Mouse (Mus musculus) left cerebral cortex, postnatal 10 days (tissue): ENCODE results near the gene Vat1. TPM values are rescaled to one million over a fixed set of nuclear protein-coding genes. Genes with fewer than 3 reads are reported as not detected.
"Not testable (repeated sequence)": the region's sequence is repeated elsewhere in the genome, so short reads cannot be mapped to it uniquely, and the experiment has no call there.

Experiments used
- DNase-seq, 2 experiments: peaks; one replicate each; pipeline ENCODE4 v3.0.0; 2021 to 2022; ENCODE audit warnings: low spot score in 2 of 2, mixed read lengths in 1 of 2; ENCODE audit errors: extremely low spot score in 1 of 2
- intact Hi-C: fragments of 180-260 bp; cut with DNase I; formaldehyde crosslinking; loops from one replicate; pipeline ENCODE4 v1.15.1; 2025
- total RNA-seq, 2 experiments: library from RNA; stranded (reverse); gene quantifications; 2 replicates each; pipeline ENCODE4 v1.2.3; 2021

Vat1 gene
- total RNA-seq, 2 experiments from 2014 or later = 50.3 to 54.3 TPM

DNA sequence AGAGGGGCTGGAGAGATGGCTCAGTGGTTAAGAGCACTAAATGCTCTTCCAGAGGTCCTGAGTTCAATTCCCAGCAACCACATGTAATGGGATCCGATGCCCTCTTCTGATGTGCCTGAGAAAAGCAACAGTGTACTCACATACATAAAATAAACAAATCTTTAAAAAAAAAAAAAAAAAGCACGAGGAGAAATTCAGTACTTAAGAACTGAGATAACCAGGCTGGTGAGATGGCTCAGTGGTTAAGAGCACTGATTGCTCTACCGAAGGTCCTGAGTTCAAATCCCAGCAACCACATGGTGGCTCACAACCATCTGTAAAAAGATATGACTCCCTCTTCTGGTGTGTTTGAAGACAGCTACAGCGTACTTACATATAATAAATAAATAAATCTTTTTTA, 16.4 kb downstream of the Vat1 start:
- intact Hi-C loops, DNase-seq: not testable (repeated sequence)

DNA sequence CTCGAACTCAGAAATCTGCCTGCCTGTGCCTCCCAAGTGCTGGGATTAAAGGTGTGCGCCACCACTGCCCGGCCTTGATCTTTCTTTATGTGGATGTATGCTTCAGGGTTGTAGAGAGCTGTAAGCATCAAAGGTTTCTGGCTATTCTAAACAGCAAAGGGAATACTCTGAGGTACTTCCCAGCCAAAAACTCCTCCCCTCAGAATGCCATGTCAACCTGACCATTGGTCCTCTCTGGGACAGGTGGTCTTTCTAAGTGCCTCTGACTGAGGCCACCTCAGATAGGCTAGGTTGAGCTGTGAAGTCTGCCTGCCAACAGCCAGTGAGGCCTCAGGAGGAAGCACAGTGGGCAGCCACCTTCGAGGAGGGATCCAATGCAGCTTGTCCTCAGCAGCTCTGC, 17.1 kb downstream of the Vat1 start:
- intact Hi-C loops = no loop called here
- DNase-seq = no peak

DNA sequence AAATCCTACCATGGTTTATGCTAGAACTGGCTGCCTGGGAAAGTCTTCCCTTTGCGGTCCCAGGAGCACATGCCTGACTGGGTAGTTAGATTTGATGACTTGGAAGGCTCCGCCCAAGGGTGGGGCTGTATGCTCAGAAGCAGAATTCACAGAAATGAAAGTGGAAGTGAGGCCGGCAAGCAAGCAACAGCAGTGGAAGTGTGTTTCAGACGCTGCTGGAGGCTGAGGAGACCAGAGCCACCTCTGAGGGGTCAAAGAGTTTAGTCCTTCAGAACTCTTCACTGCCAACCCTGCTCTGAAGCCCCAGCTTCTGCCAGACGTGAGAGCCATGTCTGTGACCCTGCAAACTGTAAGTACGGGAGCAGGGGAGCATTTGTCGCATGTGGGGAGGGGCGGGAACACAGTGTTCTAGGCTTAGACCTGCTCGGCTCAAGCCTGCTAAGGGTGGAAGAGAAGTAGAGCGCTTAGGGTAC, 17.7 kb downstream of the Vat1 start, which contains the start of gene Ifi35:
Gene Ifi35, plus strand, starts transcription at position 134 of the 473 bp plus-strand sequence.
- intact Hi-C loops = no loop called here
- peak in 1 of 2 experiments; percentile 79 for DNase-seq

- intact Hi-C loops = no loop called here
- no peak for DNase-seq
Observed at GRCm38 (mm10) chr11:101447786-101448185, 18.2 kb downstream of the Vat1 start.

DNA sequence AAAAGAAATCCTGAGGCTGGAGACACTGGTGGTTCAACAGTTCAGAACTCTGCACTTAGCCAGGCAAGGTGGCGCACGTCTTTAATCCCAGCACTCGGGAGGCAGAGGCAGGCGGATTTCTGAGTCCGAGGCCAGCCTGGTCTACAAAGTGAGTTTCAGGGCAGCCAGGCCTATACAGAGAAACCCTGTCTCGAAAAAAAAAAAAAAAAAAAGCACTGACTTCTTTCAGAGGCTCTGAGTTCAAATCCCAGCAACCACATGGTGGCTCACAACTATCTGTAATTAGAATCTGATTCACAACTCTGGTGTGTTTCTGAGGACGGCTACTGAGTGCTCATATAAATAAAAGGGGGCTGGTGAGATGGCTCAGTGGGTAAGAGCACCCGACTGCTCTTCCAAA, 19.2 kb downstream of the Vat1 start:
- intact Hi-C loops, DNase-seq: not testable (repeated sequence)

DNA sequence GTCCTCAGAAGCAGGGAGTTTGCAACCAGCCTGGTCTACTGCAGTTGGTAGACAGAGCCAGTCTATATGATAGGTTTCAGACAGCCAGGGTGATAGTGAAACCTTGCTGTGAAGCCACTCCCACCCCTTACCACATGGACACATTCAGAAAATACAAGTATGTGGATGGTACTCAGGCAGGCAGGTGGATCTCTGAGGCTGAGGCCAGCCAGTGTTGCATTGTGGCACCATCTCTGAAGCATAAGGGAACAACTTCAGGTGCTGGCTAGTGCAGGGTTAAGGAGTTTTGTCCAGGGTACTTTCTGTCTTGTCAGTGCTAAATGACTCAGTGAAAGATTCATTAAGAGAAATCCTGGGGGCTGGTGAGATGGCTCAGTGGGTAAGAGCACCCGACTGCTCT, 19.7 kb downstream of the Vat1 start:
- no peak for DNase-seq
- intact Hi-C loops = no loop called here

- DNase-seq = no peak
- intact Hi-C loops = no loop called here
Observed at GRCm38 (mm10) chr11:101442760-101443159, 23.3 kb downstream of the Vat1 start.

DNA sequence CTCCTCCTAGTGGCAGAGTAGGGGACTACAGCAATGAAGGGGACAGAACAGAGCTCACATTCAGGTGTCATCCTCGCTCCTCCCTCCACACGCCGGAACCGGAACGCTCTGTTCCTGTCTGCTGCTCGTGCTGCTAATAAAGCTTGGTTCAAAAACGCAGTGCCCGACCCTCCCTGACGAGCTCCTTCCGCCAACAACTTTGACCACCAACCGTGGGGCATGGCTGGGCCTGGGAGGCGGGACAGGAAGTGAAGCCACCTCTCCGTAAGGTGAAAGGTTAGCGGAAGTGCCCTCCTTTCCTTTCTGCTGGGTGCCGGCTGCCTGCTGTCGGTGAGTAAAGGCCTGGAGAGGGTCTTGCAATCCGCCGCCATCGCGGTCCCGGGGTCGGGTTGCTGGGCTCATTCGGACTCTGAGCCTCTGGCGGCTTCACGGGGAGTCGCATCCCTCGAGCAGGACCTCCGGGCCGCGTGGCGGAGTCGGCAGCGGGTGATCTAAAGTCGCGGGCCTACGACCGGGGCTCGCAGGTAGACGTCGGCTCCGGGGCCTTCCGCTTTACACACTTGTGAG, 23.8 kb downstream of the Vat1 start, which contains the start of gene Rpl27:
Gene Rpl27, plus strand, starts transcription at position 172 of the 567 bp plus-strand sequence.
- peak; percentile 98 to 99 for DNase-seq
- intact Hi-C loops = no loop called here

GRCm38 (mm10) chr11:101441450-101442126, 24.4 kb downstream of the Vat1 start:
- DNase-seq, intact Hi-C loops: not testable (repeated sequence)

DNA sequence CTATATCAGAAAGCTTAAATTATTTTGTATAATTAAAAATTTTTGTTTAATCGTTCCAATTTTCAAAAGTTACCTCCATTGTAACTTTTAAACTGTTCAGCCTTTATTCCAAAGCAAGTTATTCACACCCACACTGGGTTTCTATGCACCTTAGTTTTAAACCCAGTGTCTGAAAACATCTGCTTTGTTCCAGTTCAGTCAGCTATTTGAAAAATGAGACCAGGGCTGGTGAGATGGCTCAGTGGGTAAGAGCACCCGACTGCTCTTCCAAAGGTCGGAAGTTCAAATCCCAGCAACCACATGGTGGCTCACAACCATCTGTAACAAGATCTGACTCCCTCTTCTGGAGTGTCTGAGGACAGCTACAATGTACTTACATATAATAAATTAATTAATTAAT, 28.0 kb downstream of the Vat1 start:
- DNase-seq, intact Hi-C loops: not testable (repeated sequence)

DNA sequence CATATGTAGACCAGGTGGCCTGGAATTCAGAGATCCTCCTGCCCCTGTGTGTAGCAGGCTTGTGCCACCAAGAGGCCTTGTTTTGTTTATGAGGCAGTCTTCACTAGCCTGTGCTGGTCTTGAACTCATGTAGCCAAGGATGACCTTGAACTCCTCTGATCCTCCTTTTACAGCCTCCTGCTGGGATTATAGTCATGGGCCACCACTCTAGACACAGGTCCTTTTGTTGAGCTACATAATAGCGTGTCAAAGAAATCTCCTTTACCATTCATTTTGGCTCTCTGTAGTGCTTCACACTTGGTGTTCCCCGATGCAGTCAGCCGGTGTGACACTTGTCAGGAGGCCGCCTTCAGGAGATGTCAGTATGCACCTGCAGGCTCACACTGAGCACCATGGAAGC, 29.1 kb downstream of the Vat1 start:
- DNase-seq = no peak
- intact Hi-C loops = no loop called here

GRCm38 (mm10) chr11:101435831-101436230, 30.2 kb downstream of the Vat1 start:
- intact Hi-C loops = no loop called here
- no peak for DNase-seq

- DNase-seq = peak in 1 of 2 experiments; percentile 31
Observed at GRCm38 (mm10) chr11:101433396-101433795, 32.6 kb downstream of the Vat1 start.

GRCm38 (mm10) chr11:101431327-101431726, 34.7 kb downstream of the Vat1 start:
- intact Hi-C loops = no loop called here
- no peak for DNase-seq

More at GRCm38 (mm10) chr11:101433396-101433795, 32.6 kb downstream of the Vat1 start:
- intact Hi-C loops = no loop called here

DNA sequence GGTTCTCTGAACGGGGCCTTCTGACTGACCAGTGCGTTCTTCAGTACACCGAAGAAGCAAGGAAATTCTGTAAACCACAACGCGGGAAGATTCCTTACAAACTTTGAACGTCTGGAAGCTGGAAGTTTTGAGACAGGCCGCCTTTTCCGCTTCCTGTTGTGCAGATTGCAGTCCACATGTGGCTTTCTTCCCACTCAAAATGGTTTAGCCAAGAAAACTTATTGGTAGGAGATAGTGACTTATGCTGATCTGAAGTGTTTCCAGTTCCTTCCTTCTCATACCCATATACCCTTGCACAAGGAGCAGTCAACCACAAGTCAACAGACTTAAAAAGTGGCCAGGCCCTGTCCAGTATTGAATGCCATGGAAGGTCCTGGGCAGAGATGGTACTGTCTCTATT, 39.9 kb downstream of the Vat1 start:
- intact Hi-C loops = no loop called here
- no peak for DNase-seq

GRCm38 (mm10) chr11:101424925-101425813, 40.9 kb downstream of the Vat1 start, which contains the start of the genes Rundc1 and Ptges3l:
Gene Rundc1, plus strand, starts transcription at chr11:101425085.
Gene Ptges3l, minus strand, starts transcription at chr11:101425333.
- intact Hi-C loops = no loop called here

DNA sequence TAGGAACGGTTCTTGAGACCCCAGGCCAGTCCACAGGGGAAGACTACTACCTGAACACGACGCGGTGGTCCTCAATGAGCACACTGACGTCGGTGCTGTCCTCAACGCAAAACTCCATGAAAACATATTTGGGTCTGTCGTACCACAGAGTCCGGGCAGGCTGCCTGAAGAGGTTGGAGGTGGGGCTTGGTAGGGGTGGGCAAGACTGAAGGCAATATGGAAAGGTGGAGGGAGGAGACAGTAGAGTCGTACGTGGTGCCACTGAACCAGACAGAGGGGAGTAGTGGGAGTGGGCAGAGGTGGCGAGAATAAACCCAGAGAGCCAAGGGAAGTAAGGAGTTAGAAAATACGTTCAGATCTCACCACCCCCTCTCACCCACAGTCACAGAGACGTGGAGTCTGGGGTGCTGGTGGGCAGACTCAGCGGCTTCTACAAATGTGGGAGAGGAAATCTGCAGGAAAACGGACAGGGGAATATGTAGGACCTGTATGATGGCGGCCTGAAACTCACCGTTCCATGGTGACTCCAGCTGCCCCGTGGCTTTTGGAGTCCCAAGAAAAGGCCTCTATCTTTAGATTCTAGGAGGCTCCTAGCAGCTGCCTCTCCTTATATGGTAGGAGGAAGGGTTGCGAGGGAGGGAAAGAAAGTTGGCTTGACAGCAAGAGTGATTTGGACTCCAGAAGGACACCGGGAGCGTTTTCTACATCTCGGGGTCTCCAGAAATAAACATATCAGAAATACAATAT, 41.8 kb downstream of the Vat1 start, which contains the start of gene Gm27029:
Gene Gm27029, minus strand, starts transcription at position 692 of the 747 bp plus-strand sequence.
- peak in 1 of 2 experiments; percentile 45 for DNase-seq
- intact Hi-C loops = no loop called here

More at GRCm38 (mm10) chr11:101424925-101425813, 40.9 kb downstream of the Vat1 start, which contains the start of the genes Rundc1 and Ptges3l:
- DNase-seq = peak; percentile 97 to 99

DNA sequence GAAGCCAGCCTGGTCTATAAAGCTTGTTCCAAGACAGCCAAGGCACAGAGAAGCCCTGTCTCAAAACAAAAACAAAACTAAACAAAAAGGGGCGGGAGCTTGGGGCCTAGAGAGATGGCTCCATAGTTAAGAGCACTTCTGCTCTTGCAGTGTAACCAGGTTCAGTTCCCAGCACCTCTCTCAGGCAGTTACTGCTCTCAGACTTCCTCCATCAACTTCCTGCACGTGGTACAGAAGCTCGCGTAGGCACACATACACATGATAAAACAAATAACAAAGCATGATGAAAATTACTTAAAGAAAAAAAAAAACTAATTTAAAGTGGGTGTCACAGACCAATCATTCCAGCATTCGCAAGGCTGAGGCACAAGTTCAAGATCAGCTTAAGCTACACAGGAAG, 45.9 kb downstream of the Vat1 start:
- intact Hi-C loops = no loop called here

More for the DNA sequence above, 45.9 kb downstream of the Vat1 start:
- DNase-seq = no peak
